Mouse (Mus musculus): Measurements from ENCODE around the gene Kcnj8. TPM values are rescaled to one million over a fixed set of nuclear protein-coding genes. Genes with fewer than 3 reads are reported as not detected.

The Kcnj8 gene
- polyA plus RNA-seq, 1 experiment = 12.8 TPM

DNA sequence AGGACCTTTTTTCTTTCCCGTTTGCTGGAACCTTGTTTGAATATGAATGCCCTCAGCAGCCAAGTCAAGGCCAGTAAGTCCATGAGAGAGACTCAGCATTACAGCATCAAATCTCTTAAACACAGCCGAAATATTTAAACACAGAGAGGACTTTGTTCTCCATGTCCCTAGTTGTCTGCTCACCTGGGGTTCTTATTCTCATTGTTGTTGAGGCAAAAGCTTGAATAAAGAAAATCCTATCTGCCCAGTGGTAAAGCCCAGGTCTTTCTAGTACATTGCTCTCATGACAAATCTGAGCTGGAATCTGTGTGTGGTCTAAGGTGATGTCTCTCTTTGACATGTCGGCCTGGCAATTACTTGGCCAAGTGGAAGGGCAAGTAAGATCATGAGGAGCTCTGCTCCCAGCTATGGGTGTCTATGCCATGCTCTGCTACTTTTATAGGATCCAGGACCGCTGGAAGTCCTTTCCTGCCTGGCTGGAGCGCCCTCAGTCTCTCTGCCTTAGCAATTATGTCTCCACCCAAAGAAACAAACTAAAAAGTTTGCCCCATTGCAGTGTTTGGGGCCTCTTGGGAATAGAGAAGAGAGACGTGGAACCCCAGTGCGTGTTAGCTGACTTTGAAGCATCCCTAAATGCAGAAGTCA lies 2.6 kb downstream of the Kcnj8 start:
- H3K4me1 ChIP-seq (ENCODE audit: control insufficient read depth, insufficient read depth, insufficient read length) = no peaks in the 10 kb centered on the region
- no peak for TF ChIP-seq CTCF (IDR thresholded peaks at IDR 0.05; ENCODE audit: extremely low read depth, insufficient read depth, insufficient read length, insufficient replicate concordance)
- no peak for TF ChIP-seq POLR2A (IDR thresholded peaks at IDR 0.05; ENCODE audit: low read depth, low read length)
- H3K36me3 ChIP-seq (ENCODE audit: control insufficient read depth, insufficient read depth, low read length) = no peaks in the 10 kb centered on the region
- H3K27me3 ChIP-seq (ENCODE audit: control insufficient read depth, insufficient read depth, low read length) = peaks cover 11% of the 10 kb centered on the region; the same call in 1 of the 2 replicates
- H3K4me3 ChIP-seq (ENCODE audit: extremely low read depth, insufficient read depth, insufficient read length) = no peak overlapping the region
- no peak overlapping the region for H3K27ac ChIP-seq (ENCODE audit: insufficient read depth, low read length)
- 56% methylated on average over 7 of the region's 7 CpGs for WGBS
- DNase-seq (ENCODE audit: low read depth in 1 of 2, low spot score in 2 of 2) = no peak

DNA sequence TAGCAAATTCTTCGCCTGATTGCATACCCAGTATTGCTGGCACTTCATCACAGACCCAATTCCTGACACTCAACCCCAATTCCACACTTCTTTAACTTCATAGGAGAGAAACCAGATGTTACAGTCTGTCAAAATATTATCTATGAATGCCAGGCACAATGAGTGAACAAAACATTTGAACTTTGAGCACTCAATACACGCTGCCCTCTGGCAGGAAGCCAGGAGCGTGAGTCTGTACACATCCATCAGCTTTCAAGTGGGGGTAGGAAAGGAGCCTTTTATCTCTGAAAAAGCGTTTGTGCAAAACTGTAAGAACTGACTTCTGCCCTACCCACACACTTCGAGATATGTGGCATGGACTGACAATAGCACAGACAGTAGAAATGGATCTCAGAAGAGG lies 4.0 kb downstream of the Kcnj8 start:
- TF ChIP-seq CTCF (IDR thresholded peaks at IDR 0.05; ENCODE audit: extremely low read depth, insufficient read depth, insufficient read length, insufficient replicate concordance) (no peak), POLR2A (IDR thresholded peaks at IDR 0.05; ENCODE audit: low read depth, low read length) (no peak)
- peak; percentile 7 to 17 for DNase-seq (ENCODE audit: low read depth in 1 of 2, low spot score in 2 of 2)
- Histone ChIP-seq H3K27me3 (ENCODE audit: control insufficient read depth, insufficient read depth, low read length) (peaks cover 11% of the 10 kb centered on the region; the same call in 1 of the 2 replicates), H3K4me1 (ENCODE audit: control insufficient read depth, insufficient read depth, insufficient read length) (no peaks in the 10 kb centered on the region), H3K27ac (ENCODE audit: insufficient read depth, low read length) (no peak overlapping the region), H3K4me3 (ENCODE audit: extremely low read depth, insufficient read depth, insufficient read length) (no peak overlapping the region), H3K36me3 (ENCODE audit: control insufficient read depth, insufficient read depth, low read length) (no peaks in the 10 kb centered on the region)
- WGBS = 40% methylated on average over 5 of the region's 5 CpGs

DNA sequence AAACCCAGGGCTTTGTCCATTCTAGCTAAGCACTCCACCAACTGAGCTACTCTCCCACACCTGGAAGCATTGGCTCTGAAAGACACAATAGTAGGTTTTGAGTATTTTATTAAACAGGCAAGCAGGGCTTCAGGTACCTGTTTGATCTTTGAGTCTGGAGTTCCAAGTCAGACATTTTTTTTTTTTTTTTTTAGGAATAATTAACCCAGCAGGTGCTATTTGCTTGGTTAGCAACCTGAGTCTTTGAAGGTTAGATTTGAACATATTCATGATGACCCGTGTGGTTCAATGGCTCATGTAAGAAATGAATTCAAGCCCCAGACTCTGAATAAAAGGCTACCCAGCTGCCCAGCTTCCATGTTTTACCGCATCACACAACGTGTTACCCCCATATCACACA lies 6.7 kb downstream of the Kcnj8 start:
- Histone ChIP-seq H3K4me1 (ENCODE audit: control insufficient read depth, insufficient read depth, insufficient read length) (no peaks in the 10 kb centered on the region), H3K4me3 (ENCODE audit: extremely low read depth, insufficient read depth, insufficient read length) (no peak overlapping the region), H3K27ac (ENCODE audit: insufficient read depth, low read length) (no peak overlapping the region), H3K36me3 (ENCODE audit: control insufficient read depth, insufficient read depth, low read length) (no peaks in the 10 kb centered on the region), H3K27me3 (ENCODE audit: control insufficient read depth, insufficient read depth, low read length) (no peaks in the 10 kb centered on the region)
- 87% methylated on average over 3 of the region's 3 CpGs for WGBS
- no peak for TF ChIP-seq POLR2A (IDR thresholded peaks at IDR 0.05; ENCODE audit: low read depth, low read length)
- no peak for TF ChIP-seq CTCF (IDR thresholded peaks at IDR 0.05; ENCODE audit: extremely low read depth, insufficient read depth, insufficient read length, insufficient replicate concordance)
- no peak for DNase-seq (ENCODE audit: low read depth in 1 of 2, low spot score in 2 of 2)

DNA sequence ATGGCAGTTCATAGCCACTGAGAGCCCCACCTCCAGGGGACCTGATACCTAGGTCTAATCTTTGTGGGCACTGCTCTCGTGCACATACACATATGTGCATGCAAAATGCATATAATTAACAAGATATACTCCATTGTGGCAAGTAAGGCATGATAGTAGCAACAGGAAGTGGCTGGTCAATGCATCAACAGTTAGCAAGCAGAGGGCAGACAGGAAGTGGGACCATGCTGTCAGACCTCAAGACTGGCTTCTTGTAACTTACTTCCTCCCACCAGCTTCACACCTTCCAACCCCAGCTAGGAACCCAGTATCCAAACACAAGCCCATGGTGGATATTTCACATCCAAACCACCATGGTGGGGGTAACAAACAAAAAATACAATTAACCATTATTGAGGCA lies 10.3 kb downstream of the Kcnj8 start:
- WGBS = 20% methylated on average over 1 of the region's 1 CpGs

DNA sequence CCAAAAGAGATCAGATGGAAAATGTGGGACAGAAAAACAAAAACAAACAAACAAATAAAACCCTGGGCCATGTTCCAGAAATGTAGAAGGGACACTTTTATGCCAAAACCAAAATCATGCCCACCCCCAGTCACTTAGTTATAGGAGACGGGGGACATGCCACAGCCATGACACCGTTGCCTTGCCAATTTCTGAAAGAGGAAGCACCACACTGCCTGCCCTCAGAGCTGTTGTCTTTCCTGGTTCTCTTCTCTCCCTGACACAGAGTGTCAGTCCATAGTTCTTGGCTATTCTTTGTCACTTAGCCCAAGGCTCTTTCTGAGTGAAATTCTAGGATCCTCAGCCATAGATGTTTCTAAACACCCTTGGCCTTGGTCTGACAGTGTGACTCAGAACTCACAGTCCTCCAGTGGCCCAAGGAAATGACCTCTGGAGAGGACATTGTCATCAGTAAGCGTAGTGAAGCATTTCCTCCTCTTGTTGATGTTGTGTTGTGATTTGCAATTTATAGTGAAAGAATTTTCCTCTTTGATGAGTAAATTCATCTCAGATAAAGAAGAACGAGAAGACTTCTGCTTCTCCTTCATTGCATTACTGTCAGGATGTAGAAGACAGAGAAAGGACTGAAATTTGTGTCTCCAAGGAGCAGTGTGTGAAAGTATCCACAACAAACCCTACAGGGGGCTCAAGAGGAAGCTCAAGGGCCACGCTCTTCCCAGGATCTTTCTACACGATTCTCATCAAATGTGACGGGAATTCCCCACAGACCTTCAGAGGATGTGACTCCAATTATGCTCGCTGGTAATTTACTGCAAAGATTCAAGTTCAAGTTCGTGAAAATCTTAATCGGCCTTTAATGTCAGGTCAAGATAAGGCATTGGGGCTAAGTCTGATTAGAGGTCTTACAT lies 12.4 kb downstream of the Kcnj8 start:
- Histone ChIP-seq H3K4me3 (ENCODE audit: extremely low read depth, insufficient read depth, insufficient read length) (no peak overlapping the region), H3K27me3 (ENCODE audit: control insufficient read depth, insufficient read depth, low read length) (no peaks in the 10 kb centered on the region), H3K36me3 (ENCODE audit: control insufficient read depth, insufficient read depth, low read length) (no peaks in the 10 kb centered on the region), H3K27ac (ENCODE audit: insufficient read depth, low read length) (no peak overlapping the region), H3K4me1 (ENCODE audit: control insufficient read depth, insufficient read depth, insufficient read length) (no peaks in the 10 kb centered on the region)
- TF ChIP-seq POLR2A (IDR thresholded peaks at IDR 0.05; ENCODE audit: low read depth, low read length) (no peak), CTCF (IDR thresholded peaks at IDR 0.05; ENCODE audit: extremely low read depth, insufficient read depth, insufficient read length, insufficient replicate concordance) (no peak)
- DNase-seq (ENCODE audit: low read depth in 1 of 2, low spot score in 2 of 2) = no peak
- 69% methylated on average over 10 of the region's 10 CpGs for WGBS

More for the DNA sequence above, 10.3 kb downstream of the Kcnj8 start:
- DNase-seq (ENCODE audit: low read depth in 1 of 2, low spot score in 2 of 2) = no peak
- Histone ChIP-seq H3K4me1 (ENCODE audit: control insufficient read depth, insufficient read depth, insufficient read length) (no peaks in the 10 kb centered on the region), H3K27me3 (ENCODE audit: control insufficient read depth, insufficient read depth, low read length) (no peaks in the 10 kb centered on the region), H3K4me3 (ENCODE audit: extremely low read depth, insufficient read depth, insufficient read length) (no peak overlapping the region), H3K27ac (ENCODE audit: insufficient read depth, low read length) (no peak overlapping the region), H3K36me3 (ENCODE audit: control insufficient read depth, insufficient read depth, low read length) (no peaks in the 10 kb centered on the region)
- no peak for TF ChIP-seq CTCF (IDR thresholded peaks at IDR 0.05; ENCODE audit: extremely low read depth, insufficient read depth, insufficient read length, insufficient replicate concordance)
- no peak for TF ChIP-seq POLR2A (IDR thresholded peaks at IDR 0.05; ENCODE audit: low read depth, low read length)

DNA sequence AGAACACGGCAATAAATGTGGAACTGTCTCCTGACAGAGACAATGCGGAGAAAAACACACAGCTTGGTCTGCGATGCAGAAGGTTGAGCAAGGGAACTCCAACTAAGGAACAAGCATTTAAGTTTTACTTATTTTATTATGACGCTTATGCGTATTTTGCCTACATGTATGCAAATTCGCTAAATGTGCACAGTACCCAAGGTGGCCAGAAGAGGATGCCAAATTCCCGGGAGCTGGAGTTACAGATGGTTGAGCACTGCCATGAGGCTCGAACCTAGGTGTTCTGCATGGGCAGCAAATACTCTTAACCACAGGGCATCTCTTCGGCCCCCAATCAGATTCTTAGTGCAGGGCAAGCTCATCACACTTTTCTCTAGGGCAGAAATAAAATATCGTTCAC lies 13.3 kb downstream of the Kcnj8 start:
- no peak for DNase-seq (ENCODE audit: low read depth in 1 of 2, low spot score in 2 of 2)

More for the DNA sequence above, 13.3 kb downstream of the Kcnj8 start:
- Histone ChIP-seq H3K4me1 (ENCODE audit: control insufficient read depth, insufficient read depth, insufficient read length) (no peaks in the 10 kb centered on the region), H3K27ac (ENCODE audit: insufficient read depth, low read length) (no peak overlapping the region), H3K27me3 (ENCODE audit: control insufficient read depth, insufficient read depth, low read length) (no peaks in the 10 kb centered on the region), H3K4me3 (ENCODE audit: extremely low read depth, insufficient read depth, insufficient read length) (no peak overlapping the region), H3K36me3 (ENCODE audit: control insufficient read depth, insufficient read depth, low read length) (no peaks in the 10 kb centered on the region)
- 85% methylated on average over 10 of the region's 10 CpGs for WGBS
- TF ChIP-seq CTCF (IDR thresholded peaks at IDR 0.05; ENCODE audit: extremely low read depth, insufficient read depth, insufficient read length, insufficient replicate concordance) (no peak), POLR2A (IDR thresholded peaks at IDR 0.05; ENCODE audit: low read depth, low read length) (no peak)
